Mouse (Mus musculus): ENCODE data around the gene Hmg20b. TPM values are rescaled to one million over a fixed set of nuclear protein-coding genes. Genes with fewer than 3 reads are reported as not detected.

Gene Hmg20b
- polyA plus RNA-seq, 1 experiment = 49.5 TPM

DNA sequence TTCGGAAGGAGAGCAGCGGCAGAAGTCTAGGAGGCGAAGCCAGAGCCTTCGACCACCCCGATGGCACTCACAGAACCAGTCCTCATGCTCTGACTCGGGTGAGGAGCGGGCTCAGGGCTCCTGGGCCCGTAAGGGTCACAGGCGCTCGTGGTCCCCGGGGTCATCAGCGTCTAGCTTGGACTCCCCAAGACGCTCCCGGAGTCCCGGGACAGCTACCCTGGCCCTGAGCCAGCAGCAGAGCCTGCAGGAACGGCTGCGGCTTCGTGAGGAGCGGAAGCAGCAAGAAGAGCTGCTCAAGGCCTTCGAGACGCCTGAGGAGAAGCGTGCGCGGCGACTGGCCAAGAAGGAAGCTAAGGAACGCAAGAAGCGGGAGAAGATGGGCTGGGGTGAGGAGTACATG lies 27.8 kb downstream of the Hmg20b start:
- no peak for TF ChIP-seq POLR2A (IDR thresholded peaks at IDR 0.05; ENCODE audit: borderline replicate concordance, extremely low read depth, insufficient read depth, insufficient read length, poor library complexity, severe bottlenecking)
- no peak for TF ChIP-seq CTCF (IDR thresholded peaks at IDR 0.05; ENCODE audit: borderline replicate concordance, extremely low read depth, insufficient read depth, insufficient read length)
- DNase-seq (ENCODE audit: low read depth) = no peak

GRCm38 (mm10) chr10:81321436-81321835 lies 28.8 kb downstream of the Hmg20b start:
- DNase-seq (ENCODE audit: low read depth) = no peak
- TF ChIP-seq CTCF (IDR thresholded peaks at IDR 0.05; ENCODE audit: borderline replicate concordance, extremely low read depth, insufficient read depth, insufficient read length) = no peak
- no peak for TF ChIP-seq POLR2A (IDR thresholded peaks at IDR 0.05; ENCODE audit: borderline replicate concordance, extremely low read depth, insufficient read depth, insufficient read length, poor library complexity, severe bottlenecking)

DNA sequence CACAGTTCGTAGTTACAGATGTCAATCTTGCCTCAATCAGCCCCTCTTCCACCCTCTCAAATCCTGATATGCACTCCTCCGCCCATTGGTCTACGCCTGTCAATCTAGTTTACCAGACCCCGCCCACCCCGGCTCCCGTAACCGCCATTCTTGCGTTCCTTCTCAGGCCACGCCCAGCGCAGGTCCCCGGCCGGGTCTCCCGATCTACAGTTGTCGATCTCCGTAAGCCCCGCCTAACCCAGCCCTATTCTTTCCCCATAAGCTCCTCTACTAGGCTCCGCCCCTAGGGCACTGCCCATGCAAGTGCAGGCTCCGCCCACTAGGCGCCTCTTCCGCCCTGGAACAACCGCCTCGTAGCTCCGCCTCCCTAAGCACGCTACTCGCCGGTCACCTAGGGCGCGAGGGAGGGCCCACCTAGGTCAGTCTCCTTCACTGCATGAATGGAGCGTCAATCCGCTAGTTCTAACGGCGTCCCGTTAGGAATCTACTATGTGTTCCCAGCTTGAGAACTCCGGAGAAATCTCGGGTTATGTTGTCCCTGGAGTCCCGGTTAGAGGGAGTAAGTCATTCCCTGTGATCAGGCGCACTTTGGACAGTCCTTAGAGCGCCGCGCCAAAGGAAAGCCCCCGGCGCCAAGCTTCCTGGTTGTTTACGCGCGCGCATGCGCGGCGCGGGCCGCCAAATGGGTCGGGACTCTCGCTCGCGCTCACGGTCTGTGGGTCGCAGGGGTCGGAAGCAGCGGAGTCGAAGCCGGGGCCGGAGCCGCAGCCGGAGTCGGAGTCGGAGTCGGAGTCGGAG lies 29.5 kb downstream of the Hmg20b start, which contains the start of gene Cactin:
Cactin (plus strand) TSS at position 554 of the 798 bp plus-strand sequence.
- TF ChIP-seq POLR2A (IDR thresholded peaks at IDR 0.05; ENCODE audit: borderline replicate concordance, extremely low read depth, insufficient read depth, insufficient read length, poor library complexity, severe bottlenecking) (peak; percentile 76), CTCF (IDR thresholded peaks at IDR 0.05; ENCODE audit: borderline replicate concordance, extremely low read depth, insufficient read depth, insufficient read length) (peak; percentile 16; the same call in 1 of the 2 replicates)
- peak; percentile 100 for DNase-seq (ENCODE audit: low read depth)

- no peak for TF ChIP-seq POLR2A (IDR thresholded peaks at IDR 0.05; ENCODE audit: borderline replicate concordance, extremely low read depth, insufficient read depth, insufficient read length, poor library complexity, severe bottlenecking)
- TF ChIP-seq CTCF (IDR thresholded peaks at IDR 0.05; ENCODE audit: borderline replicate concordance, extremely low read depth, insufficient read depth, insufficient read length) = no peak
- no peak for DNase-seq (ENCODE audit: low read depth)
Measured at GRCm38 (mm10) chr10:81319741-81320549, 30.3 kb downstream of the Hmg20b start.

- TF ChIP-seq POLR2A (IDR thresholded peaks at IDR 0.05; ENCODE audit: borderline replicate concordance, extremely low read depth, insufficient read depth, insufficient read length, poor library complexity, severe bottlenecking) (no peak), CTCF (IDR thresholded peaks at IDR 0.05; ENCODE audit: borderline replicate concordance, extremely low read depth, insufficient read depth, insufficient read length) (peak; percentile 17; the same call in 1 of the 2 replicates)
- DNase-seq (ENCODE audit: low read depth) = peak; percentile 15
Measured at GRCm38 (mm10) chr10:81319330-81319699, 31.0 kb downstream of the Hmg20b start.

GRCm38 (mm10) chr10:81318589-81319329 lies 31.5 kb downstream of the Hmg20b start:
- TF ChIP-seq POLR2A (IDR thresholded peaks at IDR 0.05; ENCODE audit: borderline replicate concordance, extremely low read depth, insufficient read depth, insufficient read length, poor library complexity, severe bottlenecking) (no peak), CTCF (IDR thresholded peaks at IDR 0.05; ENCODE audit: borderline replicate concordance, extremely low read depth, insufficient read depth, insufficient read length) (no peak)
- DNase-seq (ENCODE audit: low read depth) = no peak

DNA sequence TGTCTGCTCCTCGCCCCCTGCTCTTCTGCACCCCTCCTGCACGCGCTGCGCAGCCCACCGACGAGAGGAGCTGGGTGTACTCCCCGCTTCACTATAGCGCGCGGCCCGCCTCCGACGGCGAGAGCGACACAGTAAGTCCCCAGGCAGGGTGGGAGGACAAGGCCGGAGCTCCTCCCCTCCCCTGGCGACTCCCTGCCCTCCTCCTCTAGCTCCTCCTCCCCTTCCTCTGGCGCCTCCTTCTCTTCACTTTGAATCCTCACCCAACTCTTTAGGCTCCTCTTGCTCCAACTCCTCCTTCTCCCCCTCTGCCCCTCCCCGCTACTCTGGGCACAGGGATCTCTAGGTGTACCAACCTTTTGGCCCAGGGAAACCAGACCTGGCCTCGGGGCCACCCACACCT lies 33.0 kb downstream of the Hmg20b start:
- peak; percentile 35 for DNase-seq (ENCODE audit: low read depth)
- no peak for TF ChIP-seq CTCF (IDR thresholded peaks at IDR 0.05; ENCODE audit: borderline replicate concordance, extremely low read depth, insufficient read depth, insufficient read length)

GRCm38 (mm10) chr10:81316338-81317060 lies 33.8 kb downstream of the Hmg20b start:
- TF ChIP-seq POLR2A (IDR thresholded peaks at IDR 0.05; ENCODE audit: borderline replicate concordance, extremely low read depth, insufficient read depth, insufficient read length, poor library complexity, severe bottlenecking) (no peak), CTCF (IDR thresholded peaks at IDR 0.05; ENCODE audit: borderline replicate concordance, extremely low read depth, insufficient read depth, insufficient read length) (peak; percentile 55; the same call in 1 of the 2 replicates)
- DNase-seq (ENCODE audit: low read depth) = peak; percentile 40

DNA sequence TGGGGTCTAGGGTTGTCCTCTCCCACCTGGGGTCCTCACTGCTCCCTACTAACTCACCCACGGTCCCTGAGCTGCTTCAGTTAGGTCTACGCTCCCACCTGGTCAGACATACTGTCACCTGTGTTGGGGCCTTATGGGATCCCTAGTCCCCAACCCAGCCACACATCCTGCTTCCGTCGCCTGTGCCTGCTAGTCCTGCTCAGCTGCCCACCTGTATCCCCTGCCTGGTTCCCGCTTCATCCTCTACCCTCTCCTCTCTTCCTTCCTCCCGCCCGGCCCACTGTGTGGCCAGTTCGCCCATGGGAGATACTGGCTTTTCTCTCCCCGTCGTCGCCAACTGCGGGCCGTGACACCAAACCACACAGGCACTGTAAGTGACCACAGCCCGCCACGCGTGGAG lies 34.7 kb downstream of the Hmg20b start:
- no peak for DNase-seq (ENCODE audit: low read depth)
- TF ChIP-seq CTCF (IDR thresholded peaks at IDR 0.05; ENCODE audit: borderline replicate concordance, extremely low read depth, insufficient read depth, insufficient read length) (no peak), POLR2A (IDR thresholded peaks at IDR 0.05; ENCODE audit: borderline replicate concordance, extremely low read depth, insufficient read depth, insufficient read length, poor library complexity, severe bottlenecking) (no peak)

DNA sequence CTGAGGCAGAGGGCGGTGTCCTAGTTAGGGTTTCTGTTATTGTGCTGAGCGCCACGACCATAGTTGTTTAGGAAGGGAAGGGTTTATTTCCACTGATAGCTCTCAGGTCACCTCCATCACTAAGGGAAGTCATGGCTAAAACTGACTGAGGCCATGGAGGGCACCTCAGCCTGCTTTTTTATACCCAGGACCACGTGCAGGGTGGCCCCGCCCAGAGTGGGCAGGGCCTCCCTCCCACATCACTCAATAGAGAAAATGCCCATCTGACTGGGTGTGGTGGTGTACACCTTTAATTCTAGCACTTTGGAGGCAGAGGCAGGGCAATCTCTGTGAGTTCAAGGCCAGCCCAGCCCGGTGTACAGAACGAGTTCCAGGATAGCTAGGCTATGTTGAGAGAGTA lies 36.1 kb downstream of the Hmg20b start:
- TF ChIP-seq CTCF (IDR thresholded peaks at IDR 0.05; ENCODE audit: borderline replicate concordance, extremely low read depth, insufficient read depth, insufficient read length) = no peak
- no peak for TF ChIP-seq POLR2A (IDR thresholded peaks at IDR 0.05; ENCODE audit: borderline replicate concordance, extremely low read depth, insufficient read depth, insufficient read length, poor library complexity, severe bottlenecking)
- DNase-seq (ENCODE audit: low read depth) = no peak

All from brain, embryonic 14.5 days (tissue).